Mouse (Mus musculus) stomach, embryonic 15.5 days (tissue): ENCODE measurements at regions not wholly inside any gene's neighbourhood (a gene's known extent, or its start where the extent isn't known, plus 50 kb on each side); places are given as distances from the start of the nearest gene placed in this dataset.

Experiments
- ATAC-seq: fragments of 200-750 bp; cut with Nextera tagmentation; 2 replicates; pipeline ENCODE4 v1.8.0; 2017; ENCODE audit warnings: low read depth, moderate number of reproducible peaks, moderate TSS enrichment; ENCODE audit not compliant: insufficient read depth, low FRiP score
- H3K27ac ChIP-seq: fragments of 300-500 bp; sonication (generic); 2 replicates; pipeline ENCODE4 v1.5.1; 2015; ENCODE audit warnings: mild to moderate bottlenecking, inconsistent platforms
- H3K27me3 ChIP-seq: fragments of 300-500 bp; sonication (generic); replicated peaks from 2 replicates; pipeline ENCODE4 v1.6.1; 2015; ENCODE audit warnings: inconsistent platforms
- H3K36me3 ChIP-seq: fragments of 300-500 bp; sonication (generic); 2 replicates; pipeline ENCODE4 v1.6.1; 2015; ENCODE audit warnings: inconsistent platforms
- H3K4me1 ChIP-seq: fragments of 300-500 bp; sonication (generic); 2 replicates; pipeline ENCODE4 v1.6.1; 2015; ENCODE audit warnings: inconsistent platforms
- H3K4me2 ChIP-seq: fragments of 300-500 bp; sonication (generic); 2 replicates; pipeline ENCODE4 v1.6.1; 2015; ENCODE audit warnings: mild to moderate bottlenecking, inconsistent platforms
- H3K4me3 ChIP-seq: fragments of 300-500 bp; sonication (generic); replicated peaks from 2 replicates; pipeline ENCODE4 v1.5.1; 2015; ENCODE audit warnings: inconsistent platforms
- H3K9ac ChIP-seq: fragments of 300-500 bp; sonication (generic); 2 replicates; pipeline ENCODE4 v1.6.1; 2015; ENCODE audit warnings: inconsistent platforms
- H3K9me3 ChIP-seq: fragments of 300-500 bp; sonication (generic); 2 replicates; pipeline ENCODE4 v1.6.1; 2016; ENCODE audit warnings: inconsistent platforms
- WGBS: fragments of 180-500 bp; shearing (Covaris S2); methylation state at CpG from one replicate; pipeline ENCODE4 v1.1.7; 2015; 5-methylcytosine and 5-hydroxymethylcytosine counted together

- WGBS: 80% methylated on average over 9 of the region's 9 CpGs
- H3K4me1 ChIP-seq: 0 out of 2 replicates have a peak, but pooled peaks cover 8% of the 10 kb centered on the region
- H3K9me3 ChIP-seq: no peaks in the 10 kb centered on the region
- no peaks in the 10 kb centered on the region for H3K27me3 ChIP-seq
- H3K36me3 ChIP-seq: no peaks in the 10 kb centered on the region
- no peak overlapping the region for H3K27ac ChIP-seq
- H3K9ac ChIP-seq: no peak overlapping the region
- ATAC-seq: no peak
- H3K4me3 ChIP-seq: no peak overlapping the region
- no peak overlapping the region for H3K4me2 ChIP-seq
Measured at GRCm38 (mm10) chr12:8447612-8448011, 52.2 kb downstream of the Rhob start.

GRCm38 (mm10) chr12:8447025-8447424 lies 52.8 kb downstream of the Rhob start:
- Histone ChIP-seq H3K4me2 (no peak overlapping the region), H3K9me3 (no peaks in the 10 kb centered on the region), H3K4me3 (no peak overlapping the region), H3K4me1 (0 out of 2 replicates have a peak, but pooled peaks cover 8% of the 10 kb centered on the region), H3K27me3 (no peaks in the 10 kb centered on the region), H3K27ac (no peak overlapping the region), H3K9ac (no peak overlapping the region), H3K36me3 (no peaks in the 10 kb centered on the region)
- no peak for ATAC-seq
- WGBS: 29% methylated on average over 7 of the region's 7 CpGs

GRCm38 (mm10) chr12:8444975-8445853 lies 54.6 kb downstream of the Rhob start:
- no peak overlapping the region for H3K9ac ChIP-seq
- no peak overlapping the region for H3K27ac ChIP-seq
- H3K27me3 ChIP-seq: no peaks in the 10 kb centered on the region
- H3K36me3 ChIP-seq: no peaks in the 10 kb centered on the region
- no peak for ATAC-seq
- no peak overlapping the region for H3K4me2 ChIP-seq
- H3K4me1 ChIP-seq: no peaks in the 10 kb centered on the region
- WGBS: 79% methylated on average over 13 of the region's 13 CpGs
- H3K9me3 ChIP-seq: no peaks in the 10 kb centered on the region
- no peak overlapping the region for H3K4me3 ChIP-seq

GRCm38 (mm10) chr12:8443917-8444453 lies 55.8 kb downstream of the Rhob start:
- no peaks in the 10 kb centered on the region for H3K9me3 ChIP-seq
- H3K4me1 ChIP-seq: no peaks in the 10 kb centered on the region
- 74% methylated on average over 4 of the region's 4 CpGs for WGBS
- no peak overlapping the region for H3K4me2 ChIP-seq
- no peak overlapping the region for H3K4me3 ChIP-seq
- H3K9ac ChIP-seq: no peak overlapping the region
- no peak overlapping the region for H3K27ac ChIP-seq
- H3K27me3 ChIP-seq: no peaks in the 10 kb centered on the region
- ATAC-seq: no peak
- no peaks in the 10 kb centered on the region for H3K36me3 ChIP-seq

GRCm38 (mm10) chr12:8443253-8443661 lies 56.6 kb downstream of the Rhob start:
- H3K4me3 ChIP-seq: no peak overlapping the region

GRCm38 (mm10) chr12:8441275-8441674 lies 58.5 kb downstream of the Rhob start:
- Histone ChIP-seq H3K9me3 (no peaks in the 10 kb centered on the region), H3K4me1 (peaks cover 10% of the 10 kb centered on the region; the same call in 1 of the 2 replicates), H3K36me3 (no peaks in the 10 kb centered on the region), H3K27ac (no peak overlapping the region), H3K9ac (no peak overlapping the region), H3K4me2 (no peak overlapping the region), H3K4me3 (no peak overlapping the region), H3K27me3 (no peaks in the 10 kb centered on the region)
- 93% methylated on average over 4 of the region's 4 CpGs for WGBS
- ATAC-seq: no peak

More at GRCm38 (mm10) chr12:8443253-8443661, 56.6 kb downstream of the Rhob start:
- Histone ChIP-seq H3K27me3 (no peaks in the 10 kb centered on the region), H3K4me2 (no peak overlapping the region), H3K27ac (no peak overlapping the region), H3K4me1 (0 out of 2 replicates have a peak, but pooled peaks cover 3% of the 10 kb centered on the region), H3K9me3 (no peaks in the 10 kb centered on the region), H3K9ac (no peak overlapping the region), H3K36me3 (no peaks in the 10 kb centered on the region)
- 69% methylated on average over 4 of the region's 4 CpGs for WGBS
- ATAC-seq: no peak

GRCm38 (mm10) chr12:8440373-8440772 lies 59.4 kb downstream of the Rhob start:
- Histone ChIP-seq H3K4me3 (no peak overlapping the region), H3K9ac (no peak overlapping the region), H3K27ac (no peak overlapping the region), H3K4me1 (peaks cover 11% of the 10 kb centered on the region; the same call in 1 of the 2 replicates), H3K4me2 (no peak overlapping the region), H3K27me3 (no peaks in the 10 kb centered on the region), H3K36me3 (no peaks in the 10 kb centered on the region), H3K9me3 (no peaks in the 10 kb centered on the region)
- WGBS: 89% methylated on average over 3 of the region's 3 CpGs
- no peak for ATAC-seq

- no peaks in the 10 kb centered on the region for H3K36me3 ChIP-seq
- 80% methylated on average over 3 of the region's 3 CpGs for WGBS
- H3K27me3 ChIP-seq: no peaks in the 10 kb centered on the region
- no peaks in the 10 kb centered on the region for H3K9me3 ChIP-seq
- ATAC-seq: no peak
- no peak overlapping the region for H3K4me3 ChIP-seq
- H3K27ac ChIP-seq: no peak overlapping the region
- H3K4me1 ChIP-seq: peaks cover 11% of the 10 kb centered on the region; the same call in 1 of the 2 replicates
- no peak overlapping the region for H3K4me2 ChIP-seq
- H3K9ac ChIP-seq: no peak overlapping the region
Measured at GRCm38 (mm10) chr12:8439957-8440356, 59.9 kb downstream of the Rhob start.

- Histone ChIP-seq H3K36me3 (no peaks in the 10 kb centered on the region), H3K9ac (no peak overlapping the region), H3K27me3 (no peaks in the 10 kb centered on the region), H3K4me3 (no peak overlapping the region), H3K27ac (no peak overlapping the region), H3K9me3 (no peaks in the 10 kb centered on the region), H3K4me1 (peaks cover 12% of the 10 kb centered on the region; the same call in 1 of the 2 replicates), H3K4me2 (no peak overlapping the region)
- 82% methylated on average over 4 of the region's 4 CpGs for WGBS
- ATAC-seq: no peak
Measured at GRCm38 (mm10) chr12:8439486-8439885, 60.3 kb downstream of the Rhob start.

GRCm38 (mm10) chr12:8438638-8439037 lies 61.2 kb downstream of the Rhob start:
- Histone ChIP-seq H3K9me3 (no peaks in the 10 kb centered on the region), H3K27me3 (no peaks in the 10 kb centered on the region), H3K36me3 (no peaks in the 10 kb centered on the region), H3K9ac (no peak overlapping the region), H3K4me1 (peaks cover 20% of the 10 kb centered on the region), H3K27ac (no peak overlapping the region), H3K4me3 (no peak overlapping the region), H3K4me2 (no peak overlapping the region)
- 68% methylated on average over 4 of the region's 4 CpGs for WGBS
- no peak for ATAC-seq

GRCm38 (mm10) chr12:8436976-8437580 lies 62.7 kb downstream of the Rhob start:
- peaks cover 30% of the 10 kb centered on the region for H3K4me1 ChIP-seq
- 54% methylated on average over 6 of the region's 6 CpGs for WGBS

GRCm38 (mm10) chr12:8436553-8436952 lies 63.3 kb downstream of the Rhob start:
- WGBS: 51% methylated on average over 5 of the region's 5 CpGs
- H3K27ac ChIP-seq: no peak overlapping the region
- no peak overlapping the region for H3K9ac ChIP-seq
- H3K4me3 ChIP-seq: no peak overlapping the region
- no peaks in the 10 kb centered on the region for H3K27me3 ChIP-seq
- ATAC-seq: no peak
- no peak overlapping the region for H3K4me2 ChIP-seq
- H3K4me1 ChIP-seq: peaks cover 33% of the 10 kb centered on the region
- H3K9me3 ChIP-seq: no peaks in the 10 kb centered on the region
- H3K36me3 ChIP-seq: no peaks in the 10 kb centered on the region

More at GRCm38 (mm10) chr12:8436976-8437580, 62.7 kb downstream of the Rhob start:
- Histone ChIP-seq H3K9me3 (no peaks in the 10 kb centered on the region), H3K36me3 (no peaks in the 10 kb centered on the region), H3K4me3 (no peak overlapping the region), H3K9ac (no peak overlapping the region), H3K4me2 (no peak overlapping the region), H3K27ac (no peak overlapping the region), H3K27me3 (no peaks in the 10 kb centered on the region)
- ATAC-seq: no peak; the same call in 1 of the 2 replicates
